Mouse (Mus musculus) C2C12 (cell line): ENCODE data around the gene Bcl3.

Source experiments
- CEBPB ChIP-seq: IDR thresholded peaks from one replicate; pipeline ENCODE4 v1.6.1; 2011; ENCODE audit warnings: low read depth, mild to moderate bottlenecking, control low read depth, moderate library complexity
- CTCF ChIP-seq: IDR thresholded peaks from one replicate; pipeline ENCODE4 v1.5.1; 2011; ENCODE audit not compliant: control insufficient read depth, insufficient read depth, insufficient read length
- FOSL1 ChIP-seq: IDR thresholded peaks from one replicate; pipeline ENCODE4 v1.8.0; 2011; ENCODE audit warnings: mild to moderate bottlenecking, low read length; ENCODE audit not compliant: poor library complexity, insufficient read depth, severe bottlenecking
- MAX ChIP-seq: IDR thresholded peaks from one replicate; pipeline ENCODE4 v1.6.1; 2011; ENCODE audit warnings: mild to moderate bottlenecking, control low read depth
- MYOD1 ChIP-seq: IDR thresholded peaks from one replicate; pipeline ENCODE4 v1.6.1; 2011; ENCODE audit warnings: low read depth; ENCODE audit not compliant: control insufficient read depth, insufficient read length
- MYOG ChIP-seq: IDR thresholded peaks from one replicate; pipeline ENCODE4 v1.6.1; 2011; ENCODE audit not compliant: control insufficient read depth, insufficient read length; ENCODE audit errors: extremely low read depth
- USF1 ChIP-seq: IDR thresholded peaks from one replicate; pipeline ENCODE4 v1.6.1; 2011; ENCODE audit warnings: low read depth, mild to moderate bottlenecking, control low read depth, moderate library complexity

- TF ChIP-seq FOSL1: no peak
- TF ChIP-seq CTCF: no peak
- TF ChIP-seq USF1: no peak
- TF ChIP-seq MAX: no peak
- TF ChIP-seq MYOG: no peak
- TF ChIP-seq CEBPB: no peak
- TF ChIP-seq MYOD1: no peak
Measured at GRCm38 (mm10) chr7:19820347-19821048, 2.1 kb downstream of the Bcl3 start.
